Mouse (Mus musculus) spleen, adult 2 months (tissue): ENCODE data around the gene Wnt10a.

Source experiments
- CTCF ChIP-seq: fragments of 200-500 bp; IDR thresholded peaks from 2 replicates; pipeline ENCODE4 v1.5.1; 2011; ENCODE audit warnings: mild to moderate bottlenecking, inconsistent platforms; ENCODE audit not compliant: insufficient read depth, insufficient read length, insufficient replicate concordance; ENCODE audit errors: extremely low read depth
- POLR2A ChIP-seq: fragments of 200-500 bp; IDR thresholded peaks from 2 replicates; pipeline ENCODE4 v1.6.1; 2011; ENCODE audit warnings: low read depth, low read length, inconsistent platforms

- TF ChIP-seq POLR2A (no peak), CTCF (no peak)
Observed at GRCm38 (mm10) chr1:74801631-74802140, 10.4 kb downstream of the Wnt10a start.
